Mouse (Mus musculus): ENCODE results near the gene Zcchc8. TPM values are rescaled to one million over a fixed set of nuclear protein-coding genes. Genes with fewer than 3 reads are reported as not detected.
"Not testable (repeated sequence)": the region's sequence is repeated elsewhere in the genome, so short reads cannot be mapped to it uniquely, and the experiment has no call there.

Gene Zcchc8
- total RNA-seq (2014; rRNA removed), result 29.6 and 40.6 TPM in 2 replicates
- 41.9 and 46.3 TPM in 2 replicates for polyA plus RNA-seq (2015; fragmentation: Nextera tagmentation; extraction: Ambion mirVana)

- Histone ChIP-seq H3K4me2 (ENCODE audit: low read depth, low read length, poor library complexity, severe bottlenecking) (peak within 1 kb of the TSS; percentile 88), H3K36me3 (ENCODE audit: insufficient read depth, low read length) (peaks cover 6% of the 10 kb centered on the region; the same call in 1 of the 2 replicates), H3K27ac (ENCODE audit: low read depth, low read length) (peak within 1 kb of the TSS; percentile 86), H3K4me3 (ENCODE audit: low read depth, low read length) (peak within 1 kb of the TSS; percentile 83), H3K27me3 (ENCODE audit: insufficient read depth, low read length) (no peaks in the 10 kb centered on the region), H3K9ac (replicated peaks; ENCODE audit: low read length, poor library complexity, severe bottlenecking) (peak within 1 kb of the TSS; percentile 85), H3K4me1 (ENCODE audit: insufficient read depth, low read length) (peaks cover 3% of the 10 kb centered on the region; the same call in 1 of the 2 replicates), H3K9me3 (ENCODE audit: low read length) (no peaks in the 10 kb centered on the region)
- under 1% methylated on average over 80 of the region's 83 CpGs for WGBS
- ATAC-seq (ENCODE audit: low FRiP score) (peak; percentile 100), DNase-seq (ENCODE audit: low spot score) (peak; percentile 99)
- TF ChIP-seq CTCF (IDR thresholded peaks at IDR 0.05), result no peak
Measured at GRCm38 (mm10) chr5:123720328-123721311, at the start of gene Zcchc8. Gene Zcchc8 (minus strand): TSS chr5:123721100.

GRCm38 (mm10) chr5:123766455-123766854 is 45.6 kb upstream of the Zcchc8 start:
- not testable (repeated sequence) for H3K36me3 ChIP-seq (ENCODE audit: insufficient read depth, low read length); H3K4me1 ChIP-seq (ENCODE audit: insufficient read depth, low read length); ATAC-seq (ENCODE audit: low FRiP score); DNase-seq (ENCODE audit: low spot score); H3K4me2 ChIP-seq (ENCODE audit: low read depth, low read length, poor library complexity, severe bottlenecking); H3K9ac ChIP-seq (replicated peaks; ENCODE audit: low read length, poor library complexity, severe bottlenecking); H3K9me3 ChIP-seq (ENCODE audit: low read length); H3K27ac ChIP-seq (ENCODE audit: low read depth, low read length); H3K27me3 ChIP-seq (ENCODE audit: insufficient read depth, low read length); H3K4me3 ChIP-seq (ENCODE audit: low read depth, low read length)
- WGBS, result 94% methylated on average over 11 of the region's 11 CpGs

- no peak overlapping the region for H3K27ac ChIP-seq (ENCODE audit: low read depth, low read length)
- H3K4me3 ChIP-seq (ENCODE audit: low read depth, low read length), result no peak overlapping the region
- no peak for TF ChIP-seq CTCF (IDR thresholded peaks at IDR 0.05)
- 94% methylated on average over 11 of the region's 11 CpGs for WGBS
- no peak for DNase-seq (ENCODE audit: low spot score)
- no peak overlapping the region for H3K4me2 ChIP-seq (ENCODE audit: low read depth, low read length, poor library complexity, severe bottlenecking)
- no peaks in the 10 kb centered on the region for H3K27me3 ChIP-seq (ENCODE audit: insufficient read depth, low read length)
- no peaks in the 10 kb centered on the region for H3K4me1 ChIP-seq (ENCODE audit: insufficient read depth, low read length)
- no peak overlapping the region for H3K9ac ChIP-seq (replicated peaks; ENCODE audit: low read length, poor library complexity, severe bottlenecking)
- H3K36me3 ChIP-seq (ENCODE audit: insufficient read depth, low read length), result no peaks in the 10 kb centered on the region
- no peaks in the 10 kb centered on the region for H3K9me3 ChIP-seq (ENCODE audit: low read length)
- ATAC-seq (ENCODE audit: low FRiP score), result no peak
Measured at GRCm38 (mm10) chr5:123765506-123765905, 44.6 kb upstream of the Zcchc8 start.

GRCm38 (mm10) chr5:123749065-123750064 is 28.5 kb upstream of the Zcchc8 start, which contains the start of the genes Rsrc2 and Kntc1:
Gene Rsrc2 (minus strand): TSS chr5:123749414.
Gene Kntc1 (plus strand): TSS chr5:123749716.
- WGBS, result under 1% methylated on average over 63 of the region's 63 CpGs

GRCm38 (mm10) chr5:123748339-123749064 is 27.6 kb upstream of the Zcchc8 start:
- 0 out of 2 replicates have a peak, but pooled peaks cover 3% of the 10 kb centered on the region for H3K4me1 ChIP-seq (ENCODE audit: insufficient read depth, low read length)
- ATAC-seq (ENCODE audit: low FRiP score) (no peak), DNase-seq (ENCODE audit: low spot score) (no peak)
- H3K36me3 ChIP-seq (ENCODE audit: insufficient read depth, low read length), result peaks cover 10% of the 10 kb centered on the region; the same call in 1 of the 2 replicates
- H3K4me2 ChIP-seq (ENCODE audit: low read depth, low read length, poor library complexity, severe bottlenecking), result peak overlapping the region; percentile 57
- H3K9ac ChIP-seq (replicated peaks; ENCODE audit: low read length, poor library complexity, severe bottlenecking), result peak overlapping the region; percentile 83
- no peaks in the 10 kb centered on the region for H3K27me3 ChIP-seq (ENCODE audit: insufficient read depth, low read length)
- TF ChIP-seq CTCF (IDR thresholded peaks at IDR 0.05), result no peak
- WGBS, result under 1% methylated on average over 18 of the region's 18 CpGs
- H3K9me3 ChIP-seq (ENCODE audit: low read length), result no peaks in the 10 kb centered on the region
- peak overlapping the region; percentile 73 for H3K4me3 ChIP-seq (ENCODE audit: low read depth, low read length)
- peak overlapping the region; percentile 94 for H3K27ac ChIP-seq (ENCODE audit: low read depth, low read length)

More at GRCm38 (mm10) chr5:123749065-123750064, 28.5 kb upstream of the Zcchc8 start, which contains the start of the genes Rsrc2 and Kntc1:
- peak; percentile 59 for TF ChIP-seq CTCF (IDR thresholded peaks at IDR 0.05)
- Histone ChIP-seq H3K9me3 (ENCODE audit: low read length) (no peaks in the 10 kb centered on the region), H3K27me3 (ENCODE audit: insufficient read depth, low read length) (no peaks in the 10 kb centered on the region), H3K27ac (ENCODE audit: low read depth, low read length) (peak within 1 kb of the TSS; percentile 94), H3K4me1 (ENCODE audit: insufficient read depth, low read length) (0 out of 2 replicates have a peak, but pooled peaks cover 3% of the 10 kb centered on the region), H3K4me2 (ENCODE audit: low read depth, low read length, poor library complexity, severe bottlenecking) (peak within 1 kb of the TSS; percentile 57), H3K9ac (replicated peaks; ENCODE audit: low read length, poor library complexity, severe bottlenecking) (peak within 1 kb of the TSS; percentile 83), H3K36me3 (ENCODE audit: insufficient read depth, low read length) (peaks cover 2% of the 10 kb centered on the region; the same call in 1 of the 2 replicates), H3K4me3 (ENCODE audit: low read depth, low read length) (peak within 1 kb of the TSS; percentile 73)
- DNase-seq (ENCODE audit: low spot score), result peak; percentile 100
- ATAC-seq (ENCODE audit: low FRiP score), result peak; percentile 99
